Mouse (Mus musculus) regulatory T cell (primary cell): ENCODE data around the gene Carf.
"Not testable (repeated sequence)": the region's sequence is repeated elsewhere in the genome, so short reads cannot be mapped to it uniquely, and the experiment has no call there.

Experiments
- in situ Hi-C: fragments of 300-600 bp; cut with MboI, MseI; formaldehyde crosslinking; loops from one replicate; pipeline ENCODE4 v1.15.1; 2025; ENCODE audit warnings: high pct_unique_total_duplicates

Carf gene

DNA sequence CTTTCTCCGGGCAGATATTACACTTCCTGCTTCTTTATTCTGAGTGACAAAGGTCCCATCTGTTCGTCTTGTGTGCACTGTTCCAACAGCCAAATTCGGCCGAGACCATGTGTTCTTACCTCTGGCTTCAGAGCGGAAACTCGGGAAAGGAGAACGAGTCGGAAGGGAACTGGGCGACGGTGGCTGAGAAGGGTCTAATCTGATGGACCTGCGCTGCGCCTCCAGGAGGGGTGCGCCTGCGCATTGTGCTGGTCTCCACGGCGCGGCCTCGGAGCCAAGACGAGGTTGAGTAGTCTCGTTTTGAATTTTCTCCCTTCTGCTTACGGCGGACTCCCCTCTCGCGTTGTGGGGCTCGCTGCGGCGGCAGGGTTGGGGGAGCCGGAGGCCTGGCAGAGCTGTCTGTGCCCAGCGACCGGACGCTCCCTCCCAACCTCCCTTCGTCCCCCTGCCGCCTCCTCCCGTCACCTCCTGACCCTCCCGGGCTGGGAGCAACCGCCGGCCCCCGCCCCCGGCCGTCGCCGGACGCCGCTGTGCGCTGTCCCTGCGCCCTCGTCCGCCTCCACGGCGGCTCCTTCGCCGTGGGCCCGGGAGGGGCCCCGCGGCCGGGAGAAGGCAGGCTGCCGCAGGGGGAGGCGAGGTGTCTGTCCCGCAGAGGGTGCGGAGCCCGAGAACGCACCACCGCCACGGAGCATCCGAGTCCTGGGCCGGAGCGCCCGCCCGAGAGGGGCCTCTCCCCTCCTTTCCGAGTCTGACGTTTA, at the start of gene Carf, which contains the start of gene Wdr12:
TSS of gene Carf (plus strand) at position 224 of the 758 bp plus-strand sequence.
TSS of gene Wdr12 (minus strand) at position 622 of the 758 bp plus-strand sequence.
- in situ Hi-C loops: no loop called here

DNA sequence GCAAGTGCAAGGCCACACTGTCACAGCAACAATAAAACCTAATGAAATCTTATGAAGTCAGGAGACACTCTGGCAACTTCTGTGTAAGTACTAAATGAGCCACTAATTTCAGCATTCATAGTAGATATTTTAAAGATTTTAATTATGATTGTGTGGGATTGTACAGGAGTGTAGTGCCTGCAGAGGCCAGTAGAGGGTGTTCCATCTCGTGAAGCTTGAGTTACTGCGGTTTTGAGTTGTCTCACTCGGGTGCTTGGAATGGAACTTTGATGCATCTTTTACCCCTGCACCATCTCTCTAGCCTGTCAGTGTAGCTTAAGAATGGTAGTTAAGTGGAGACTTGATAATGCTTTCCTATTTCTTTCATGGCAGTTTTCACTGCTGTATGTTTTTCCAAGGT, 43.4 kb upstream of the Carf start:
- in situ Hi-C loops: no loop called here

DNA sequence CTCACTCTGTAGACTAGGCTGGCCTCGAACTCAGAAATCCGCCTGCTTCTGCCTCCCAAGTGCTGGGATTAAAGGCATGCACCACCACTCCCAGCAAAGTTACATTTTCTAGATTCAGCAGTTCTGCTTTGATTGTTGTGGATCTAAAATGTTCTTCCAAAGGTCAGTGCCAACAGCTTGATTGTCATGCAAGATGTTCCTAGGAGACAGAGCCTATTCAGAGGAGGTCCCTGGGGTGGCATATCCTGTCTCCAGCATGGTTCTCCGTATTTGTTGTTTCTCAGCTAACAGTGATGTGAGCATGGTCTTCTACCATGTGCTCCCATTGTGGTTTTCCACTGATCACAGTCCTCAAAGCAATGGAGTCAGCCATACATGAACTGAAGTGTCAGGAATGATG, 41.7 kb upstream of the Carf start:
- in situ Hi-C loops: no loop called here

DNA sequence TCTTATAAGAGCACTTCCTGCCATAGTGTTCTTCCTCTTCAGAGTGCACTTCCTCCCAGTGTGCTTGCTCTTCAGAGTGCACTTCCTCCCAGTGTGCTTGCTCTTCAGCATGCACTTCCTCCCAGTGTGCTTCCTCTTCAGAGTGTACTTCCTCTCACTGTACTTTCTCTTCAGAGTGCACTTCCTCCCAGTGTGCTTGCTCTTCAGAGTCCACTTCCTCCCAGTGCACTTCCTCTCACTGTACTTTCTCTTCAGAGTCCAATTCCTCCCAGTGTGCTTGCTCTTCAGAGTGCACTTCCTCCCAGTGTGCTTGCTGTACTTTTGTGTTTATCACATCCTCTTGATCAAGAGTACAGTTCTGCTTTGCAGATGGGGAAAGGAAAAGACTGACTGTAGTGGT, 27.3 kb upstream of the Carf start:
- in situ Hi-C loops: not testable (repeated sequence)

DNA sequence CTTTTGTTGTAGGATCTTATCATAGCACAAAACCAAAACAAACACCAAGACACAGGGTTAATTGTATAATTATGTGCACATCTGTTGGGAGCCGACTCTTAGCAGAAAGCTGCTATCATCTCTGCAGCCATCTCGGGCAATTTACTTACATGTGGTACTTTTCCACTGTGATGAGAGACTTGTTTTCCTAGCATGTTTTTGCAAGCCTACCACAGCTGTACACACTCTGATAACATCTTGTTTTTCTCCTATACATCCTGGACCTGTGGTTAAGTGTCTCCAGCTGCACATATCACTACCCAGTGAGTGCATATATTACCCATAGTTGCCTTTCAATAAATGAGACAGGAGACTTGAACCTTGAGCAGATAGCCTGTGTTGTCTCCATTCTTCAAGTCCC, 23.1 kb upstream of the Carf start:
- in situ Hi-C loops: no loop called here

DNA sequence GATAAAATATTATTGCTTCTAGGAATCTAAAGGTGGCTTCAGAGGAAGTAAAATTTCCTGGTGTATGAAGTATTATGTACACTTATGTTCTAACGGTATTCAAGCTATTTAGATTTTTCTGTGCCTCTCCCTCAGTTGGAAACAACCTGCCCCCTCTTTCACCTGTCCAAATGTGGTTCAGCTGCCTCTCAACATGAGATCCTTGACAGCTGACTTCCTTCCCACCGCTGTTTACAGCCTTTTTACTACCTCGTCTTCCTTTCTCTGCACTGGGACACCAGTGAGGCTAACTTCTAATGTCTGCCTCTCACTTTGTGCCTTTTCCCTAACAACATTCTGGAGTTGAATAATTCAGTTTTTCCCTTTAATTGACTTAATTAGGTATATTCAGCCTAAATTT, 22.5 kb upstream of the Carf start:
- in situ Hi-C loops: no loop called here

DNA sequence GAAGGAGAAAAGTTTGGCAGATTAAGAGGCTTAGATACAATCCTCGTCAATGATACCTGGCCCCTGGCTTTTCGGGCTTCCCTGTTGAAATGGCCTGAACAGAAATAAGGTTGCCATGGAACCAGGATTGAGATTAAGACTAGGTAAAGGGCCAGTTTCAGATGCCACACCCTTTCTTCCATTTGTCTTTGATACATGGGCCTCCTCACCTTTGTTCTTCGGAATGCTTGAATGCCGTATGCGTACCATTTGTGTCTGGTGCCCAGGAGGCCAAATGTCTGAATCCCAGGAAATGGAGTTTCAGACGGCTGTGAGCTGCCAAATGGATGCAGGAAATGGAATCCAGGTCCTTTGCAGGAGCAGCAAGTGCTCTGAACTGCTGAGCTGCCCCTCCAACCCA, 21.6 kb upstream of the Carf start:
- in situ Hi-C loops: no loop called here

DNA sequence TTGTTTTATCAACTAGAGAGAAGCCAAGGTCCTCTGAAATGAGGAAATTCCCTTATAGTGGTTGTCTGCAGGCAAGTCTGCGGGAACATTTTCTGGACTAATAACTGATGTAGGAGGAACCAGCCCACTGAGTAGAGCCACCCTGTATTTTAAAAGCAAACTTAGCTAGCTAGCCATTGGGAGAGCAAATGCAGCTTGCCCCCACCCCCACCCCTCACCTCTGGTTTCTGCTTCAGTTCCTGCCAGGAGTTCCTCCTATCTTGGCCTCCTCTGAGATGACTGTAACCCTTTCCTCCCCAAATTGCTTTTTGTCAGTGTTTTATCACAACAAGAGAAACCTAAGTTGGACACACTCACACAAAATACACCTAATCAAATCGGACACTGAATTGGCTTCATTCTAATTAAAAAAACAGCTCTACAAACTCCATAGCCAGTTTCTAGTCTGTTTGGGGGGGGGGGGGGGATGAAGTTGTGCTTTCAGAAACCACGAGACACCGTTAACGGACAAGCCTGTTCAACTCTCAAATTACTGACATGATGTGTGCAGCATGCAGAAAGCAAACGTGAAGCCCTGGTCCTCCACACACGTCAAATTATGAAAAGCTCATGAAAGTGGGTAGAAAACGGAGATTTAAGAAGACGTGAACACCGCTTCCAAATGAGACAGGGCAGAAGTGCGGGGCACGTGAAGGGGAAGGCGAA, 1.3 kb upstream of the Carf start:
- in situ Hi-C loops: no loop called here

DNA sequence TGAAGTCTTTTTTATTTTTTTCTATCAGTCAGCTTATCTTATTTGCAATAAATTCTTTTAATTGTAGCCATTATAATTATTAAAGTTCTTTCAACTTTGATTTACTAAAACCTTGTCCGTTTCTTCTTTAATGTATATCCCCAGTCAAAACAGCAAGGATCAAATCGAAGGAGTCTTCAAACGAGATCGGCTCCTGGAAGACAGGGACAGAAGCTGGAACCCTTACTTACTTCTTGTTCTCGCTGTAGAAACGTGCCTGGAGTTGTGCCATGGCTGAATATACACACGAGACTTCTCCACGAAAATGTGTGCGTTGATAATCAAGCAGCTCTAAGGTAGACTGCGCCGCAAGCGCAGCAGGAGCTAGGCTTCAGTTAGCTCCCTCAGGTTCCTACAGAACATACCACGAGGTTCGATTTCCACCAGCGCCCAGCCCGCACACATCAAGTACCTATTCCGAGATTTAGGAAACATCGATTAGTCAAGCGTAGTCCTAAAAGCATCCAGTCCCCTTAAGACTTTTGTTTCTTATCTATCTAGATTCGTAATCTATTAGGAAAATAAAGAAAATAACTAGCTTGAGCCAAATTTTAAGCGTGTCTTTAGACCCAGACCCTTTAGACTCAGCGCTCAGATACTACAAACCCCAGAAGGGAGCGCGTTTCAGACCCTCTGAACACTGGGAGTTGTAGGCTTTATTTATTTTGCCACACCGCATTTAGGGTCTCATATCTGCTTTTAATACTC, 597 bp upstream of the Carf start:
- in situ Hi-C loops: no loop called here

DNA sequence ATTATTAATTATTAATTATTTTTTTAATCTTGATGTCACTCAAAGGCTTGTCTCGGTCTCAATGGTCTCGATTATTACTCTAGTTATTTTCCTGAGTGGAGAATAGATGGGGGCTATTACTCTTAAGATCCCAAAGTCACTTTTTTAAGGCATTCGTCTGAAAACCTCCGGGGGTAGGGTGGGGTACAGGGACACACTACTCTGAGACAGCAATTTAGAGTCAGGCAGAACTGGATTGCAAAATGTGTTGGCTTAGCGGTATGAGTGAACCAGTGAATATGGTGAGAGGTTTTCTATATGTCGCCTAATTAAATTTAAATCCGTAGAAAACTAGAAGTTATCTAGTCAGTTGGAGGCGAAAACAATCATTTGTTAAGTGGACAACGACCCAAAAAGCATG, 792 bp downstream of the Carf start:
- in situ Hi-C loops: no loop called here

DNA sequence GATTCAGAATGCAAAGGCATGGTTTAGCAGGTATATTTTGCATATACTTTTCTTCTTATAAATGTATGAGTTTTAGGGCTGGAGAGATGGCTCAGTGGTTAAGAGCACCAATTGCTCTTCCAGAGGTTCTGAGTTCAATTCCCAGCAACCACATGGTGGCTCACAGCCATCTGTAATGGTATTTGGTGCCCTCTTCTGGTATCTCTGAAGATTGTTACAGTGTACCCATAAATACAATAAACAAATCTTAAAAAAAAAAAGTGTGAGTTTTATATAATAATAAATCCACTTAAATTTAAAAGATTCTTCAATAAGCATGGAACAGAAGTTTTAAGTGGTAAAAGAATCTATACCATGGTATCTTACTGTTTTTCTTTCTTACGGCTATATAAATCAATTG, 6.5 kb downstream of the Carf start:
- in situ Hi-C loops: no loop called here

DNA sequence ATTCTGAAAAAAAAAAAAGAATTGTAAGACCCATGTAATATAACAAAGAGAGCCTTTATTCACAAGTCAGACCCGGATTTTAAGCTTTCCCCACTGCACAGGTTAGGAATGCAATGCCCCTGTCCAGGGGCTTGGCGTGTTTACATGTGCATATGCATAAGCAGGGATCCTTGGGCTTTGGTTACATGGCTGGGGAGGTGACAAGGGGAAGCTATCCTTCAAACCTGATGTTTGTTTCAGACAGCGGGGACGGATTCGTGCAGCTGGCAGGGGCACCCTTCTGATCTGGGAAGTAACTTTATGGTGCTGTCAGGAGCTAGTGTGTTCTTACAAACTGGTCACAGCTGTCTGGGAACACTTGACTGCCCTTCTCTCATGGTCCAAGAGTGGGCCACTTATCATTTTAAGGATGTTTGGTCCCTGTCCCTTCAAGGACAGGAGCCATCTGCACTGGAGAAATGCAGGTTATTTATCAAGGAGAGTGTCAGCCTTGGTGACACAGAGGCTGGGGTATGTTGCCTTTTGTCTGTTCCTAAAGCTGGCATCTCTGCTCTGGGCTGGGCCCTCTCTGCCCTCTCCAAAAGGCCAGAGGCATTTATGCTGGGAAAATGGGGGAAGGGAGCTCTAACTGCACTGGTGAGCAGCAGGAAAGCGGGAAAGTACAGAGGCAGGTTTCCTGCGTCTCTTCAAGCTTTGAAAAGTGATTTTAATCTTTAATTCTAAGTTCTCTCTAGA, 19.8 kb downstream of the Carf start:
- in situ Hi-C loops: no loop called here

DNA sequence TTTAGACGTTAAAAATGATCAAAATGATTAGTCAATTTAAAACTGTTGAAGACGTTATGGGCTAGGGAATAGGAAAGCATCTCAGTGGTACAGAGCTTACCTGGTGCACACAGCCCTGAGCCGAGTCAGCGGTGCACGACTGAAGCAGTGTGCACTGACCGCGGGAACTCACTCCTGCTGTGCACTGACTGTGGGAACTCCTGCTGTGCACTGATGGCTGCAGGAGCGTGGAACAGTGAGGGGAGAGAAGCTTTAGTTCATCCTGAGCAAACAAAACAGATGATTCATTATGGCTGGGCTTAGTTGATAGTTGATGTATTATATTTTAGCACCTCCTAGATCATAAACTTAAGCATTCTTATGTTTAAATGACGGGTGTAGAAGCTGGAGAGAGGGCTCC, 39.3 kb downstream of the Carf start:
- in situ Hi-C loops: no loop called here

DNA sequence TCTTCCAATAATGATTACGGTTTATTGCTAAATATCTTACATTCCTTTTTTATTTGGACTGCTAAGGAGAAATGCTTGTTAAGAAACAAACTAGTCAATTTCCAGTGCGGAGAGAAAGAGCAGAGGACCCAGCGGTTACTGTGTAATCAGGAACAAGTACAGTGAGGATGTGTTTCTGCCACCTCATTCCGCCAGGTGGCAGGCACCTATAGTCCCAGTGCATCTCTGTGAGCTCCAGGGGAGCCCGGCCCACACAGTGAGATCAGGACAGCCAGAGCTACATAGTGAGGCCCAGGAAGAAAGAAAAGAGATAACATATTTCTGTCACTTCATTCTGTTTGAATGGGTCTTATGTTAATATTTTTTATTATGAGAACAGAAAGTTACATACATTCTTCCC, 54.7 kb downstream of the Carf start:
- in situ Hi-C loops: loop anchor here (10.0 kb wide), 1 partner anchor 122 kb away; no protein-coding TSS in a partner anchor

DNA sequence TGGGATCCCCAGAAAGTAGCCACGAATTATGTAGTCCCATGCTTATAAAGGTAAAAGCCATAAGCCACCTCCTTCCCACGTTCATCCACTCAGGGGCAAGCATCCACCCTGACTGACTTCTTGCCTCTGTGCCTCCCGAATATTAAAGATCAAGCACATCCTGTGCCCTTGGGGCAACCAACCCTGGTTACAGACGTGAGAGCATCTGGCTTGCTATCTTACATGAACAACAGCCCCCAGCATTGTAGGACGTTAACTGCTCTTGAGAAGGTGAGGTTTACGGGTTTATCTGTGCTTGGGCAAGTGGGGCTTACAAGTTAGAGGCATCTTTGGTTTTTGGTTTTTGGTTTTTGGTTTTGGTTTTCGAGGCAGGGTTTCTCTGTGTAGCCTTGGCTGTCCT, 58.6 kb downstream of the Carf start:
- in situ Hi-C loops: loop anchor here (10.0 kb wide), 1 partner anchor 118 kb away; no protein-coding TSS in a partner anchor

DNA sequence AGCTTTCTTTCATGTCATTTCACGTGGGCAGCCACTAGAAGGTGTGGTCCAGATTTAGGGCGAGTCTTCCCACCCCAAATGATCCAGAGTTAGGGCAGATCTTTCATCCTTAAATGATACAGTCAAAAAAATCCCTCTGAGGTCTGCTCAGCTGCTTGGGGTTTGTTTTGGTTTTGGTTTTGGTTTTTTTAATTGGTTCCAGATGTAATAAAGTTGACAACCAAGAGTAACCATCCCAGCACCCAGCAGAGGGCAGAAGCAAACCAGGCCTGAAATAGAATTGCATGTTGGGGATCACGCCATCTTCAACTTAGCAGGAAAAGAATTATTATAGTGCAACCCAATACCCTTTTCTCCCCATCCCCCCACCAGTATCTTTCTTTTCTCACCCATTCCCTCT, 60.4 kb downstream of the Carf start:
- in situ Hi-C loops: loop anchor here (10.0 kb wide), 1 partner anchor 116 kb away; no protein-coding TSS in a partner anchor

DNA sequence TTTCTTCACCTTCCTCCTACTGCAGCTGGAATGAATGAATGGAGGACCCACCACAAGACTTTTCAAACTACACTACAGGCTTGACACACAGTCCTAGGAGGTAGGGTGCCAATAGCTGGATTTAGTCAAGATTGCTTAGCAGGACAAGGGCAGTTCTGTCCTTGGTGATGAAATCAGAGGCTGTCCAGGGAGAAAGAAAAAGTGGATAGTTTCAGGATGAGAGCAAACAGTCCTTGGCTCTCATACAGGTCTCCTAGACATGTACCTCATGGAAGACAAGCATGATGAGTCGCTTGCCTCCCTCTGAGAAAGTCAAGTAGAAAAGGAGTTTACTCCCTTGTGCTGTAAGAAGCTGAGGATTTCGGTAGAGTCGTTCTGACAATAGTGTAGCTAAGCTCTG, 65.6 kb downstream of the Carf start:
- in situ Hi-C loops: no loop called here

DNA sequence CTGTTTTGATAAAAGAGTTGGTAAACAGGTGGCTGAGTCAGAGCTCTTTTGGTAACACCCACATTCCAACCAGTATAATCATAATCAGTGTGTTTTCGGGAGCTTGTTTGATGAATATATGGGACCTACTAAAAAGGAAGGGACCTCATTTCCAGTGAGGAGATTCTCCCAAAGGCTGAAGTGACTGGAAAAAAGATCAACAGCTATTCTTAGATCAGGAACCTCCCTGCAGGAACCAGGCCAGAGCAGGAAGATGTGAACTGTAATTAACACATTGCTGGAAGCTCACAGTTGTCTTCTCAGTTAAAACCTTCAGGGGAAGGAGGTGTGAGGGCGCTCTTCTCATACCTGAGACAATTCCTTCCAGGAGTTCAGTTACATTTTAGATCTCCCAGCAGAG, 71.6 kb downstream of the Carf start:
- in situ Hi-C loops: no loop called here

DNA sequence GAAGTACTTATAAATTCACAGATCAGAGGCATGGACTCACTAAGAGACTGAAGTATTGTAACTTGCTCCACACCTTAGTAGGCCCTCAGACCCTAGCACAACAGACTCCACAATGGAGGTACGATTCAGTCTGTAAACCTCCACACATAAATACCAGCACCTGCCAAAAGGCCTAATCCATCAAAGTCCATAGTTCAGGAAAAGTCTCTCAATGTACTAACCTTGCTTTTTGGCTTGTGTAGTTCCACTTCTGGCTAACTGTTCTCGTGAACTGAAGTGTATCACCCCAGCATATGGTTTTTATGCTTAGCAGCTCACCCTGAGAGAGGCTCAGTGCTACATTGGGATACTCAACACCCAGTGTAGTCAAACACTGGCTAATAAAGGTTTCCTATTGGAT, 72.2 kb downstream of the Carf start:
- in situ Hi-C loops: no loop called here

DNA sequence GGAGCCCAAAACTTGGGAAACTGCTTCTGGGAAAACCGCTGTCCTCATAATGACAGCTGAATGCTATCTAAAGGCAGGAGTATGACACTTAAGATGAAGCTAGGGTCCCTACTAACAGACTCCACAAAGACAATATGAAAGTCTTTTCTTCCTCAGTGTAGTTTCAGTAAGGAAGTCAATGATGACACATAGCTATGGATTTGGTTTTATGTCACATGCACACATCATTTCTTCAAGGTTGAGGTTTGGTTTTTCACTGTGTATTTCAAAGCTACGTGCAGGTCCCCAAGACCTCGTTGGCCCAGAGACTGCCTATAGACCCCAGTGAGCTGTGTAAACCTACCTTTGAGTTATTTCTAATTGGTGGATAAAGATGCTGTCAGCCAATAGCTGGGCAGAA, 75.1 kb downstream of the Carf start:
- in situ Hi-C loops: no loop called here

DNA sequence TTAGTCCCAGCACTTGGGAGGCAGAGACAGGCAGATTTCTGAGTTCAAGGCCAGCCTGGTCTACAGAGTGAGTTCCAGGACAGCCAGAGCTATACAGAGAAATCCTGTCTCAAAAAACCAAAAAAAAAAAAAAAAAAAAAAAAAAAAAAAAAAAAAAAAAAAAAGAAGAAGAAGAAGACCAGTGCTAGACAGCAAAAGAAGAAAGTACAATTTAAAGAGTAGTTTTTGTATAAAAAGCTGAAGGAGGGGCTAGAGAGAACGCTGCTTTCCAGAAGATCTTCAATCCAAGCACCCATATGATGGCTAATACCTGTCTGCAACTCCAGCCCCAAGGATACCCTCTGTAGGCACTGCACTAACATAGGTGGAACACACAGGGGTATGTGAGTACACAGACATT, 79.8 kb downstream of the Carf start:
- in situ Hi-C loops: not testable (repeated sequence)

DNA sequence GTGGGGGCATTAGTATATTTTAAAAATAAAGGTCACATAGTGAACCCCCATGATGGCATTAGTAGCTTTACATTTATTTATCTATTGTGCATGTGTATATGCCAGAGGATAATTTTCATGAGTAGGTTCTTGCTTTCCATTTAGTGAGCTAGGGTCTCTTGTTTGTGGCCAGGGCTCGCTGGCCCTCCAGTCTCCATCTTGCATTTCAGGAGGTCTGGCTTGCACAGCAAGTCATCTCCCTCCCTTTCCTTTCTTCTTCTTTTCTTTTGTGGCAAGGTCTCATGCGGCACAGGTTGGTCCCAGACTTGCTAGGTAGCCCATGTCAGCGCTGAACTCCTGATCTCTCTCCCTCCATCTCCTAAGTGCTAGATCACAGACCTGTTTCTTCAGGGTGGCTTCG, 81.3 kb downstream of the Carf start:
- in situ Hi-C loops: no loop called here
